Mouse (Mus musculus): ENCODE results near the gene 4930595D18Rik.

DNA sequence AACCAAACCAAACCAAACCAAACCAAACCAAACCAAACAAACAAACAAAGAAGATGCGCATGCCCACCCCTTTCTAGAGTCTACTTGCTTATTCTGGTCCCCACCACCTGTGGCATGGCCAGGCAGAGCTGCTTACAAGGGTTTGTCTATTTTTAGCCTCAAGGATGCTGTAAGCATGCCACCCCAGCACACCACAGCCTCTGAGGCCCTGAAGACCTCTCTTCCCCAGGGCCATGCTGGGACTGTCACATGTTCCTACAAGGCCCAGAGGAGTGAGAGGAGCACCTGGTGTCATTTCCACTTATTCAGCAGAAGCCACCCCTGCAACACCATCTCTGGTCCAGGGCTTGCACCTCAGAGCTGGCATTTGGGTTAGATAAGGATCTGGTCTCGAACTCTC, 39.7 kb downstream of the 4930595D18Rik start:
- no peak for TF ChIP-seq CTCF (IDR thresholded peaks at IDR 0.05; ENCODE audit: low read depth)
- TF ChIP-seq EP300 (optimal IDR thresholded peaks at IDR 0.05), result no peak
